Mouse (Mus musculus) lung, adult 18-20 months (tissue): ENCODE data around the gene Elovl6.
A peak's percentile ranks its signal among the peaks of the same experiment; 100 is the strongest.

Experiments used
- DNase-seq, 2 experiments: peaks; one replicate each; pipeline ENCODE4 v3.0.0; 2022; ENCODE audit warnings: mixed read lengths in 2 of 2

The Elovl6 gene

GRCm38 (mm10) chr3:129568506-129568905 lies 36.4 kb downstream of the Elovl6 start:
- DNase-seq = no peak

- no peak for DNase-seq
These were observed 38.8 kb downstream of the Elovl6 start for GRCm38 (mm10) chr3:129570989-129571388.

GRCm38 (mm10) chr3:129571642-129572041 lies 39.5 kb downstream of the Elovl6 start:
- DNase-seq = no peak

- DNase-seq = no peak
These were observed 40.8 kb downstream of the Elovl6 start for GRCm38 (mm10) chr3:129572959-129573358.

- DNase-seq = no peak
These were observed 41.5 kb downstream of the Elovl6 start for GRCm38 (mm10) chr3:129573609-129574008.

GRCm38 (mm10) chr3:129575086-129575485 lies 42.9 kb downstream of the Elovl6 start:
- DNase-seq = no peak

GRCm38 (mm10) chr3:129576522-129576921 lies 44.4 kb downstream of the Elovl6 start:
- no peak for DNase-seq

GRCm38 (mm10) chr3:129578741-129579475 lies 46.8 kb downstream of the Elovl6 start:
- DNase-seq = no peak

GRCm38 (mm10) chr3:129581024-129581423 lies 48.9 kb downstream of the Elovl6 start:
- DNase-seq = no peak

GRCm38 (mm10) chr3:129582449-129582848 lies 50.3 kb downstream of the Elovl6 start:
- no peak for DNase-seq

- no peak for DNase-seq
These were observed 51.1 kb downstream of the Elovl6 start for GRCm38 (mm10) chr3:129583290-129583689.

GRCm38 (mm10) chr3:129587916-129588315 lies 55.8 kb downstream of the Elovl6 start:
- DNase-seq = no peak

- no peak for DNase-seq
These were observed 56.6 kb downstream of the Elovl6 start for GRCm38 (mm10) chr3:129588753-129589152.

GRCm38 (mm10) chr3:129589705-129590104 lies 57.5 kb downstream of the Elovl6 start:
- DNase-seq = no peak

- DNase-seq = peak; percentile 29 to 33
These were observed 58.5 kb downstream of the Elovl6 start for GRCm38 (mm10) chr3:129590548-129591226.

- DNase-seq = no peak
These were observed 59.1 kb downstream of the Elovl6 start for GRCm38 (mm10) chr3:129591251-129591650.

- no peak for DNase-seq
These were observed 59.6 kb downstream of the Elovl6 start for GRCm38 (mm10) chr3:129591761-129592160.

GRCm38 (mm10) chr3:129593001-129593400 lies 60.8 kb downstream of the Elovl6 start:
- DNase-seq = no peak

GRCm38 (mm10) chr3:129593735-129594134 lies 61.6 kb downstream of the Elovl6 start:
- no peak for DNase-seq

GRCm38 (mm10) chr3:129596098-129596497 lies 63.9 kb downstream of the Elovl6 start:
- DNase-seq = no peak

- no peak for DNase-seq
These were observed 70.1 kb downstream of the Elovl6 start for GRCm38 (mm10) chr3:129602289-129602688.

- no peak for DNase-seq
These were observed 73.3 kb downstream of the Elovl6 start for GRCm38 (mm10) chr3:129605487-129605886.

GRCm38 (mm10) chr3:129605934-129606333 lies 73.8 kb downstream of the Elovl6 start:
- DNase-seq = no peak

- no peak for DNase-seq
These were observed 79.5 kb downstream of the Elovl6 start for GRCm38 (mm10) chr3:129611626-129612025.
